Mouse (Mus musculus): ENCODE data around the gene Smpd2. TPM values are rescaled to one million over a fixed set of nuclear protein-coding genes. Genes with fewer than 3 reads are reported as not detected.

Gene Smpd2
- total RNA-seq, 2 experiments from 2014 or later = 0.84 TPM; not detected in 1

- ATAC-seq (replicated peaks; ENCODE audit: low FRiP score, poor library complexity, severe bottlenecking) = no peak
These were observed 29.0 kb downstream of the Smpd2 start for GRCm38 (mm10) chr10:41461057-41461722.

- ATAC-seq (replicated peaks; ENCODE audit: low FRiP score, poor library complexity, severe bottlenecking) = no peak
These were observed 29.7 kb downstream of the Smpd2 start for GRCm38 (mm10) chr10:41460501-41460900.

- no peak for ATAC-seq (replicated peaks; ENCODE audit: low FRiP score, poor library complexity, severe bottlenecking)
These were observed 30.2 kb downstream of the Smpd2 start for GRCm38 (mm10) chr10:41459990-41460389.

DNA sequence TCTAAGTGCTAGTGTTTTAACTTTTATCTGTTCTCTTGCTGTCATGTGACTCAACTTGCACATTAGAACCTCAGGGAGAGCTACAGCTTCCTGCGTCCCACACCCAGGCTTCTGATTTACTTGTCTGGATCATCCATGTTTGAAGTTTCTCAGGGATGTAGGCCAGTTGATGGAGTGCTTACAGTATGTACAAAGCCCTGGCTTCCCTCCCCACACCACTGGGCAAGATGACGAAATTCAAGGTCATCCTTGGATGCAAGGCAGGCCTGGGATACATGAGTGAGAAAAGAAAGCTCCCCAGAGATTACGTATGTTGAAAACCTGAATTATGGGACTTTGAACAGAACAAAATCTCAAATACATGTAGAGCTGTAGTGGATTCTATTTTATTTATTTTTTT lies 37.4 kb downstream of the Smpd2 start:
- ATAC-seq (replicated peaks; ENCODE audit: low FRiP score, poor library complexity, severe bottlenecking) = no peak

DNA sequence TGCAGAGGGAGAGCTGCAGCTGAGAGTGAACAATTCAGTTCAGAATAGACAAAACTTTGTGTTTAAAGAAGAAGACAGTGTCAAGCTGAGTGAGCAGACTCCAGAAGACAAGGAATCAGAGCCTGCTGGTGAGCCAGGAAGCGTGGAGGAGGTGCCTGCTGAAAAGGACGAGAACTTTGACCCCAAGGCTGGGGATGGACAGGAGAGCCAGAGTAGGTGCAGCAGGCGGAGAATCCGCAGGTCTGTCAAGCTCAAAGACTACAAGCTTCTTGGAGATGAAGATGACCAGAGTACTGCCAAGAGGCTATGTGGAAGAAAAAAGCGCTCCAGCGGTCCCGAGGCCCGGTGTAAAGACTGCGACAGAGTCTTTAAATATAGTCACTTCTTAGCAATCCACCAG lies 38.5 kb downstream of the Smpd2 start:
- no peak for ATAC-seq (replicated peaks; ENCODE audit: low FRiP score, poor library complexity, severe bottlenecking)

DNA sequence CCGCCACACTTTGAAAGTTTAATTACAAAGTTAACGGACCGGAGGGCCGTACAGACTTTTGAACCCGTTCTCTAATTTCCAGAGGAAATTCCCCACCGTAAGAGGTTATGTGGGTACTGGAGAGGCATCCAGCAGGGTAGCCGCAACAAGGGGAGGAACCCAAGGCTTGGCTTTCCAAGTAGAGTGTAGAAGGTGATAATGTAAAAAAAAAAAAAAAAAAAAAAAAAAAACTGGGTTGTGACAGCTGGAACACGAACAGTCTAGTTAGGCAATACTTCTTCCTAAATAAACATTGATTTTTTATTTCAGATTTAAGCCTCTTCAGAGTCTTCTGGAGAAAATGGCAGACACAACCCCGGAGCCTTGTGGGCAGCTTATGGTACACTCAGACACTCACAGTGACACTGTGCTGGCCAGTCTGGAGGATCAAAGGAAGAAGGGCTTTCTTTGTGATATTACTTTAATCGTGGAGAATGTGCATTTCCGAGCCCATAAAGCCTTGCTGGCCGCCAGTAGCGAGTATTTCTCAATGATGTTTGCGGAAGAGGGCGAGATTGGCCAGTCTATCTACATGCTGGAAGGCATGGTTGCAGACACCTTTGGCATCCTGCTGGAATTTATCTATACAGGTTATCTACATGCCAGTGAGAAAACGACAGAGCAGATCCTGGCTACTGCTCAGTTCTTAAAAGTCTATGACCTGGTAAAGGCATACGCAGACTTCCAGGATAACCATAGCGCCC lies 39.2 kb downstream of the Smpd2 start:
- no peak for ATAC-seq (replicated peaks; ENCODE audit: low FRiP score, poor library complexity, severe bottlenecking)

GRCm38 (mm10) chr10:41450137-41450670 lies 40.0 kb downstream of the Smpd2 start, which contains the start of gene Zbtb24:
Gene Zbtb24 (plus strand): TSS chr10:41450383.
- ATAC-seq (replicated peaks; ENCODE audit: low FRiP score, poor library complexity, severe bottlenecking) = peak; percentile 97

DNA sequence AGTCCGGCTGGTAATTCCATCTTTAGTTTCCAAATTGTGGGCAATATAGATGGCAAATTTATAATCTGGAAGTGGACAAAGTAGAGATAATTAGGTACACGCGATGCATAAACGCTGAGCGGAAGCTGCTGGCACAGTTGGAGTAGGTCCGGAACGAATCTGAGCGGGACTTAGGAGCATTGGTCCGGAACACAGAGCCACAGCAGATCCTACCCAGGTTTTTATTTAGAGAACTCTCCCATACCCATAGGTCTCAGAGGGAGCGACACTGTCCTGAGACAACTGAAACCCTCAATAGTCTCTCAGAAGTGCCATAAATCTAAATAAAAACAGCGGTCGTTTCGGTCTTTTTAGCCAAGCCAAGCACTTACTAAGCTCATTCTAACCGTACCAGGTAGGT lies 40.5 kb downstream of the Smpd2 start:
- peak; percentile 48 for ATAC-seq (replicated peaks; ENCODE audit: low FRiP score, poor library complexity, severe bottlenecking)

- no peak for ATAC-seq (replicated peaks; ENCODE audit: low FRiP score, poor library complexity, severe bottlenecking)
These were observed 42.0 kb downstream of the Smpd2 start for GRCm38 (mm10) chr10:41448216-41448615.

Other genes with a start within 250 kb of the Smpd2 start
- gene Fig4, start 187.1 kb downstream of the Smpd2 start, total RNA-seq (2015; ENCODE audit: low replicate concordance) = 14.1 and 18.0 TPM in 2 replicates
- 13.7 and 15.4 TPM in 2 replicates for gene Fig4, start 187.1 kb downstream of the Smpd2 start, total RNA-seq (2017; ENCODE audit: low replicate concordance)
- not detected in 2 replicates for gene Ak9, start 186.4 kb downstream of the Smpd2 start, total RNA-seq (2015; ENCODE audit: low replicate concordance)
- gene Ak9, start 186.4 kb downstream of the Smpd2 start, total RNA-seq (2017; ENCODE audit: low replicate concordance) = 0.13 TPM in 1 of 2 replicates, not detected in the other
- gene Zbtb24, start 40.0 kb downstream of the Smpd2 start, total RNA-seq (2015; ENCODE audit: low replicate concordance) = 5.9 and 10.8 TPM in 2 replicates
- gene Zbtb24, start 40.0 kb downstream of the Smpd2 start, total RNA-seq (2017; ENCODE audit: low replicate concordance) = 10.8 and 15.2 TPM in 2 replicates
- gene Mical1, start 14.1 kb downstream of the Smpd2 start, total RNA-seq (2015; ENCODE audit: low replicate concordance) = 10.1 and 19.7 TPM in 2 replicates
- gene Mical1, start 14.1 kb downstream of the Smpd2 start, total RNA-seq (2017; ENCODE audit: low replicate concordance) = 0.76 and 11.4 TPM in 2 replicates
- not detected in 2 replicates for gene Ppil6, start 70 bp upstream of the Smpd2 start, total RNA-seq (2015; ENCODE audit: low replicate concordance)
- gene Ppil6, start 70 bp upstream of the Smpd2 start, total RNA-seq (2017; ENCODE audit: low replicate concordance) = not detected in 2 replicates
- 62.7 and 87.6 TPM in 2 replicates for gene Cd164, start 29.0 kb upstream of the Smpd2 start, total RNA-seq (2015; ENCODE audit: low replicate concordance)
- gene Cd164, start 29.0 kb upstream of the Smpd2 start, total RNA-seq (2017; ENCODE audit: low replicate concordance) = 46.8 and 52.3 TPM in 2 replicates
- gene Ccdc162, start 226.3 kb upstream of the Smpd2 start, total RNA-seq (2015; ENCODE audit: low replicate concordance) = not detected in 2 replicates
- not detected in 2 replicates for gene Ccdc162, start 226.3 kb upstream of the Smpd2 start, total RNA-seq (2017; ENCODE audit: low replicate concordance)